Mouse (Mus musculus) kidney, adult 2 months (tissue): ENCODE results near the gene Ifi205. TPM values are rescaled to one million over a fixed set of nuclear protein-coding genes. Genes with fewer than 3 reads are reported as not detected.
"Not testable (repeated sequence)": the region's sequence is repeated elsewhere in the genome, so short reads cannot be mapped to it uniquely, and the experiment has no call there.

Experiments
- DNase-seq: peaks from one replicate; pipeline ENCODE4 v3.0.0; 2021
- H3K27ac ChIP-seq: fragments of 200-500 bp; 2 replicates; pipeline ENCODE4 v1.5.1; 2012; ENCODE audit warnings: low read depth, low read length, control low read depth, inconsistent platforms; ENCODE audit not compliant: insufficient read depth
- H3K27me3 ChIP-seq: fragments of 200-500 bp; replicated peaks from 2 replicates; pipeline ENCODE4 v1.6.1; 2012; ENCODE audit warnings: mild to moderate bottlenecking, moderate library complexity, low read length, inconsistent platforms; ENCODE audit not compliant: control insufficient read depth, insufficient read depth
- H3K36me3 ChIP-seq: fragments of 200-500 bp; 2 replicates; pipeline ENCODE4 v1.6.1; 2012; ENCODE audit warnings: mild to moderate bottlenecking, moderate library complexity, low read length, inconsistent platforms; ENCODE audit not compliant: control insufficient read depth, insufficient read depth
- H3K4me1 ChIP-seq: fragments of 200-500 bp; 2 replicates; pipeline ENCODE4 v1.6.1; 2011; ENCODE audit warnings: low read length; ENCODE audit not compliant: control insufficient read depth, insufficient read depth
- H3K4me3 ChIP-seq: fragments of 200-500 bp; 2 replicates; pipeline ENCODE4 v1.5.1; 2011; ENCODE audit warnings: mild to moderate bottlenecking, low read depth, low read length, control low read depth; ENCODE audit not compliant: insufficient read depth
- CTCF ChIP-seq: fragments of 200-500 bp; conservative IDR thresholded peaks from 2 replicates; pipeline ENCODE4 v1.5.1; 2011; ENCODE audit warnings: low read depth, mild to moderate bottlenecking, control low read depth, low read length, moderate library complexity, mixed read lengths; ENCODE audit not compliant: insufficient read depth, insufficient read length
- POLR2A ChIP-seq: fragments of 200-500 bp; IDR thresholded peaks from one replicate; pipeline ENCODE4 v1.6.1; 2011; ENCODE audit warnings: low read depth, low read length, control low read depth
- WGBS: fragments of 180-500 bp; shearing (Covaris S2); methylation state at CpG from one replicate; pipeline ENCODE4 v1.1.7; 2018; 5-methylcytosine and 5-hydroxymethylcytosine counted together
- polyA plus RNA-seq: library from polyadenylated mRNA; depleted of rRNA; stranded (reverse); fragments of >200 nt; gene quantifications from 2 replicates; pipeline ENCODE4 v1.2.3, GENCODE M21; 2012; rRNA removed

Gene Ifi205
- polyA plus RNA-seq = 0.26 and 0.64 TPM in 2 replicates

GRCm38 (mm10) chr1:174031698-174032097, at the start of gene Ifi205:
TSS of gene Ifi205 (minus strand) at chr1:174031810.
- TF ChIP-seq CTCF = no peak
- no peak for TF ChIP-seq POLR2A
- DNase-seq = no peak
- Histone ChIP-seq H3K27me3 (no peaks in the 10 kb centered on the region), H3K4me3 (no peak within 1 kb of the TSS), H3K4me1 (no peaks in the 10 kb centered on the region), H3K36me3 (no peaks in the 10 kb centered on the region), H3K27ac (no peak within 1 kb of the TSS)
- WGBS = 31% methylated on average over 1 of the region's 1 CpGs

DNA sequence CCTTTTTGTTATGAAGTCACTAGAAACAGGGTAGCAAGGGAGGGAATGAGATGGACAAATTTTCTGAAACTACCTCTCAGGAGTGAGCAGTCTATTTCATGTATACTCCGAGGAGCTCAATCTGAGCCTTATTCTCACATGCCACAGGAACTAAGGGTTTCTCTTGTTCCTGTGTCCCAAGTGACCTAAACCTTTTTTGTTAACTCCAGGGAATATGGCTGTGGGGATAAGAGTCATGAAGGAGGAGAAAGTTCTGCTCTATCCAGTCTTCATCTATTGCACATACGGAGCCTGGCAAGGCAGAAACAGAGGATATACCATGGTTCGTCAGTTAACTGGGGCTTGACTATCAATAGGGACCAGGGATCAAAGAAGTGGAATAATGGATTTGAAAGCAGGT, 34.7 kb upstream of the Ifi205 start, which contains the start of gene Olfr430:
Gene Olfr430 (plus strand): TSS at position 301 of the 400 bp plus-strand sequence.
- H3K4me1 ChIP-seq = no peaks in the 10 kb centered on the region

DNA sequence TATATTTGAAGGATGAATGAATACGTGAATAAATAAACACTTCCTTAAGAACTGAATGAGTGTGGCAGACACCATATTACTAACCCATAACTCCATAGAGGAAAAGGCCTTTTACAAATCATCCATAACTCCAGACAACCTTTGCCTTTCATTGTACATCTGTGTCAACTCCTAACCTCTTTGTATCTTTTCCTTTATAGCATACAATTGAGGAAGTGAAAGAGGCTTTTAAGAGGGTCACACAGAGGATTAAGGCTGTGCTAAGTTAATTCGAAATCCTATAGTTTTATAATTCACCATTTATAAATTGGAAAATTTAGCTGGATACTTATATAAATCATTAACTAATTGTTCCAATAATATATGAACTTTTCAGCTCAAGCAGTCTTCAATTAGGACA, 23.6 kb upstream of the Ifi205 start:
- no peak for DNase-seq
- Histone ChIP-seq H3K4me1 (no peaks in the 10 kb centered on the region), H3K4me3 (no peak overlapping the region), H3K27ac (no peak overlapping the region), H3K27me3 (no peaks in the 10 kb centered on the region), H3K36me3 (no peaks in the 10 kb centered on the region)
- TF ChIP-seq POLR2A (no peak), CTCF (no peak)
- 80% methylated on average over 2 of the region's 2 CpGs for WGBS

More for the DNA sequence above, 34.7 kb upstream of the Ifi205 start, which contains the start of gene Olfr430:
- Histone ChIP-seq H3K36me3 (no peaks in the 10 kb centered on the region), H3K27ac (no peak within 1 kb of the TSS), H3K27me3 (no peaks in the 10 kb centered on the region), H3K4me3 (no peak within 1 kb of the TSS)
- DNase-seq = no peak
- TF ChIP-seq CTCF (no peak), POLR2A (no peak)
- 86% methylated on average over 3 of the region's 3 CpGs for WGBS

GRCm38 (mm10) chr1:174052981-174053380, 21.4 kb upstream of the Ifi205 start:
- H3K27ac ChIP-seq = no peak overlapping the region
- no peaks in the 10 kb centered on the region for H3K36me3 ChIP-seq
- H3K4me1 ChIP-seq = no peaks in the 10 kb centered on the region
- H3K27me3 ChIP-seq = no peaks in the 10 kb centered on the region
- no peak for DNase-seq
- H3K4me3 ChIP-seq = no peak overlapping the region
- 69% methylated on average over 3 of the region's 3 CpGs for WGBS
- TF ChIP-seq POLR2A = no peak
- no peak for TF ChIP-seq CTCF

DNA sequence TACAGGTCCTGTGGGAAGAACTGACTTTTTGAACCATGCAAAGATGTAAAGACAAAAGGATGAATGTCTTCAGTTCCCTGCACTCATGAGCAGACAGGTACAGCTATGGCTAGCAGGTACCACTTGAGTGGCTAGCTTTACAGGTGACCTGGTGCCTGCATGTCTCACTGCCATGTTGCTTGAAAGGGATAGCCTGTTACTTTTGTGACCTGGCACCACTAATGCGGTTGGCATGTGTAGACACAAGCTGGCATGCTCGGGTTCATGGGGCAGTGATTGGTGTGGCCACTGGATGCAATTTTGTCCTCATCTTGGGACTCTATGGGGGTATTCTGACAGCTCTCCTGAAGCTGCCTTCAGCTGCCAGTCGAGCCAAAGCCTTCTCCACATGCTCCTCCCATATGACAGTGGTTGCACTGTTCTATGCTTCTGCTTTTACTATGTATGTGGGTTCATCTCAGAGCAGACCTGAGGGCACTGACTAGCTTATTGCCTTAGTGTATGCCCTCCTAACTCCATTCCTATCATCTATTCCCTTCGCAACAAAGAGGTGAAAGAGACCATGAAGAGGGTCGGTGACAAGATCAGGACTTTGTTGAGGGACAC, 20.4 kb upstream of the Ifi205 start:
- Histone ChIP-seq H3K4me3 (no peak overlapping the region), H3K27ac (no peak overlapping the region), H3K4me1 (no peaks in the 10 kb centered on the region), H3K36me3 (no peaks in the 10 kb centered on the region), H3K27me3 (no peaks in the 10 kb centered on the region)
- WGBS = 81% methylated on average over 5 of the region's 5 CpGs
- TF ChIP-seq CTCF (no peak), POLR2A (no peak)
- no peak for DNase-seq

DNA sequence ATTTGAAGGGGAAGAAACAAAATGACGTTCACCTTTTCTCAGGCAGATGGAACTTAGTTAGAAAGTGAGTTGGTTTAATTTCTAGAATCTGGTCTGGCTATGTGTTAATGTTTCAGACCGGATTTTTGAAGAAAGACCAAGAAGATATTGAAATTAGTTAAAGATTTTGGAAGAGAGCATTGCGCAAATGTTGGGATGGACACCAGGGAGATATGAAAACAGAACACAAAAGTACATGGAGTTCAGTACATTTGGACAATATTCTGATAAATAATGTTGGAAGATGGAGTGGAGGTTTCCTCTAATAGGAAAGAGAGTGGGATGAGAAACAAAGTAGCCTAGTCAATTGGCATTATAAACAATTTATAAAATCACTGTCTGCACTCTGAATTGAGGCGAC, 19.9 kb upstream of the Ifi205 start:
- DNase-seq = no peak
- 90% methylated on average over 4 of the region's 4 CpGs for WGBS
- no peaks in the 10 kb centered on the region for H3K36me3 ChIP-seq
- H3K27me3 ChIP-seq = no peaks in the 10 kb centered on the region
- H3K4me3 ChIP-seq = no peak overlapping the region
- no peaks in the 10 kb centered on the region for H3K4me1 ChIP-seq
- no peak for TF ChIP-seq POLR2A
- TF ChIP-seq CTCF = no peak
- H3K27ac ChIP-seq = no peak overlapping the region

- TF ChIP-seq POLR2A (no peak), CTCF (no peak)
- 66% methylated on average over 4 of the region's 4 CpGs for WGBS
- Histone ChIP-seq H3K27ac (no peak overlapping the region), H3K4me3 (no peak overlapping the region), H3K4me1 (no peaks in the 10 kb centered on the region), H3K36me3 (no peaks in the 10 kb centered on the region), H3K27me3 (no peaks in the 10 kb centered on the region)
- DNase-seq = no peak
These were observed 18.9 kb upstream of the Ifi205 start for GRCm38 (mm10) chr1:174050532-174050931.

DNA sequence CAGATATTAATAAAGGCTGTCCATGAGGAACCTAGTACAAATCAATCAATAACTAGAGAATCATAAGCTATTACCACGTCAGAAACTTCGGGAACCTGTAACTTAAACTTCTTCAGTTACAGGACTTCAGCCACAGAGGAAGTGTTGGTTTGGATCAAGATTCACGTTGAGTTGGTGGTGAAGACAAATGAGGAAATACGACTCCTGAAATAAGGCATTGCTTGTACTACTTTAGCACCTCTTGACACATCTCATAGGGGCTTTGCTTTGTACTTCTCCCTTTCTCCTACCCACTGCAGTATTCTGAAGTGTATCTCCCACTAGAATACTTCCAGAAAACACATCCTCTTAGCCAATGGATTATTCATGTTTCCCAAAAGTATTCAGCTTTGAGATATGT, 17.7 kb upstream of the Ifi205 start:
- WGBS = 48% methylated on average over 4 of the region's 4 CpGs
- H3K27ac ChIP-seq, DNase-seq, H3K4me1 ChIP-seq, H3K4me3 ChIP-seq, H3K27me3 ChIP-seq, H3K36me3 ChIP-seq: not testable (repeated sequence)
